Mouse (Mus musculus) neural tube, embryonic 12.5 days (tissue): ENCODE measurements around the gene Cbx5. TPM values are rescaled to one million over a fixed set of nuclear protein-coding genes. Genes with fewer than 3 reads are reported as not detected.
A peak's percentile ranks its signal among the peaks of the same experiment; 100 is the strongest.

ENCODE experiments used
- ATAC-seq: fragments of 200-750 bp; cut with Nextera tagmentation; 2 replicates; pipeline ENCODE4 v1.8.0; 2017; ENCODE audit warnings: low read depth, mild to moderate bottlenecking, moderate TSS enrichment, moderate library complexity; ENCODE audit not compliant: low FRiP score
- H3K27ac ChIP-seq: fragments of 300-500 bp; sonication (generic); 2 replicates; pipeline ENCODE4 v1.5.1; 2016
- H3K27me3 ChIP-seq: fragments of 300-500 bp; sonication (generic); replicated peaks from 2 replicates; pipeline ENCODE4 v1.6.1; 2016; ENCODE audit warnings: mild to moderate bottlenecking
- H3K36me3 ChIP-seq: fragments of 300-500 bp; sonication (generic); 2 replicates; pipeline ENCODE4 v1.6.1; 2016; ENCODE audit warnings: mild to moderate bottlenecking
- H3K4me1 ChIP-seq: fragments of 300-500 bp; sonication (generic); 2 replicates; pipeline ENCODE4 v1.6.1; 2016
- H3K4me2 ChIP-seq: fragments of 300-500 bp; sonication (generic); replicated peaks from 2 replicates; pipeline ENCODE4 v1.6.1; 2016; ENCODE audit warnings: mild to moderate bottlenecking
- H3K4me3 ChIP-seq: fragments of 300-500 bp; sonication (generic); 2 replicates; pipeline ENCODE4 v1.5.1; 2016
- H3K9ac ChIP-seq: fragments of 300-500 bp; sonication (generic); 2 replicates; pipeline ENCODE4 v1.6.1; 2016; ENCODE audit warnings: mild to moderate bottlenecking
- H3K9me3 ChIP-seq: fragments of 300-500 bp; sonication (generic); 2 replicates; pipeline ENCODE4 v1.6.1; 2016; ENCODE audit warnings: mild to moderate bottlenecking
- whole genome bisulfite sequencing: fragments of 180-500 bp; shearing (Covaris S2); methylation state at CpG from one replicate; pipeline ENCODE4 v1.1.7; 2016; 5-methylcytosine and 5-hydroxymethylcytosine counted together
- polyA plus RNA-seq: library from polyadenylated mRNA; unstranded; fragments of >200 nt; fragmentation: Nextera tagmentation; extraction: Ambion mirVana; gene quantifications from 2 replicates; pipeline ENCODE4 v1.2.1, GENCODE M21; 2016

Cbx5 gene
- polyA plus RNA-seq, 1 experiment from 2014 or later = 149 TPM

- Histone ChIP-seq H3K9ac (no peak overlapping the region), H3K4me1 (no peaks in the 10 kb centered on the region), H3K4me2 (no peak overlapping the region), H3K9me3 (no peaks in the 10 kb centered on the region), H3K27me3 (no peaks in the 10 kb centered on the region), H3K27ac (no peak overlapping the region), H3K36me3 (peaks cover 70% of the 10 kb centered on the region), H3K4me3 (no peak overlapping the region)
- no peak for ATAC-seq
- WGBS = 98% methylated on average over 1 of the region's 1 CpGs
Observed at GRCm38 (mm10) chr15:103196835-103197234, 42.8 kb downstream of the Cbx5 start.

GRCm38 (mm10) chr15:103193606-103194005 lies 46.0 kb downstream of the Cbx5 start:
- no peak overlapping the region for H3K4me2 ChIP-seq
- no peak overlapping the region for H3K27ac ChIP-seq
- WGBS = 91% methylated on average over 2 of the region's 2 CpGs
- H3K4me1 ChIP-seq = peaks cover 11% of the 10 kb centered on the region
- H3K9ac ChIP-seq = no peak overlapping the region
- H3K27me3 ChIP-seq = no peaks in the 10 kb centered on the region
- ATAC-seq = no peak
- peaks cover 58% of the 10 kb centered on the region for H3K36me3 ChIP-seq
- no peaks in the 10 kb centered on the region for H3K9me3 ChIP-seq
- no peak overlapping the region for H3K4me3 ChIP-seq

- no peak overlapping the region for H3K4me2 ChIP-seq
- no peak overlapping the region for H3K9ac ChIP-seq
- H3K36me3 ChIP-seq = peaks cover 32% of the 10 kb centered on the region
- no peak overlapping the region for H3K4me3 ChIP-seq
- H3K9me3 ChIP-seq = no peaks in the 10 kb centered on the region
- H3K4me1 ChIP-seq = peaks cover 11% of the 10 kb centered on the region
- WGBS = 61% methylated on average over 10 of the region's 10 CpGs
- no peaks in the 10 kb centered on the region for H3K27me3 ChIP-seq
- H3K27ac ChIP-seq = no peak overlapping the region
- no peak for ATAC-seq
Observed at GRCm38 (mm10) chr15:103190531-103191462, 48.8 kb downstream of the Cbx5 start.

GRCm38 (mm10) chr15:103190083-103190482 lies 49.5 kb downstream of the Cbx5 start:
- Histone ChIP-seq H3K4me2 (no peak overlapping the region), H3K36me3 (peaks cover 31% of the 10 kb centered on the region), H3K4me3 (no peak overlapping the region), H3K9me3 (no peaks in the 10 kb centered on the region), H3K9ac (no peak overlapping the region), H3K27me3 (no peaks in the 10 kb centered on the region), H3K27ac (no peak overlapping the region), H3K4me1 (peaks cover 11% of the 10 kb centered on the region)
- 63% methylated on average over 7 of the region's 7 CpGs for WGBS
- ATAC-seq = no peak

- Histone ChIP-seq H3K27me3 (no peaks in the 10 kb centered on the region), H3K4me3 (no peak overlapping the region), H3K4me1 (peaks cover 24% of the 10 kb centered on the region), H3K9ac (no peak overlapping the region), H3K36me3 (peaks cover 15% of the 10 kb centered on the region), H3K9me3 (no peaks in the 10 kb centered on the region), H3K27ac (no peak overlapping the region), H3K4me2 (no peak overlapping the region)
- no peak for ATAC-seq
- 62% methylated on average over 6 of the region's 6 CpGs for WGBS
Observed at GRCm38 (mm10) chr15:103187803-103188202, 51.8 kb downstream of the Cbx5 start.

- H3K4me2 ChIP-seq = no peak overlapping the region
- 48% methylated on average over 19 of the region's 19 CpGs for WGBS
- no peak overlapping the region for H3K9ac ChIP-seq
- no peak overlapping the region for H3K4me3 ChIP-seq
- no peaks in the 10 kb centered on the region for H3K27me3 ChIP-seq
- peaks cover 29% of the 10 kb centered on the region for H3K4me1 ChIP-seq
- H3K27ac ChIP-seq = no peak overlapping the region
- H3K36me3 ChIP-seq = no peaks in the 10 kb centered on the region
- H3K9me3 ChIP-seq = no peaks in the 10 kb centered on the region
- ATAC-seq = no peak
Observed at GRCm38 (mm10) chr15:103185462-103186198, 54.0 kb downstream of the Cbx5 start.

GRCm38 (mm10) chr15:103183651-103184610 lies 55.7 kb downstream of the Cbx5 start:
- WGBS = 11% methylated on average over 25 of the region's 25 CpGs
- ATAC-seq = peak; percentile 23; the same call in 1 of the 2 replicates
- Histone ChIP-seq H3K9ac (peak overlapping the region; percentile 35; the same call in 1 of the 2 replicates), H3K27ac (no peak overlapping the region), H3K4me1 (peaks cover 24% of the 10 kb centered on the region), H3K9me3 (no peaks in the 10 kb centered on the region), H3K36me3 (no peaks in the 10 kb centered on the region), H3K4me3 (peak overlapping the region; percentile 19), H3K4me2 (peak overlapping the region; percentile 61), H3K27me3 (no peaks in the 10 kb centered on the region)

GRCm38 (mm10) chr15:103183135-103183534 lies 56.5 kb downstream of the Cbx5 start:
- ATAC-seq = peak; percentile 48
- H3K9ac ChIP-seq = no peak overlapping the region
- peaks cover 32% of the 10 kb centered on the region for H3K4me1 ChIP-seq
- 0 out of 2 replicates have a peak, but pooled peaks cover 3% of the 10 kb centered on the region for H3K27me3 ChIP-seq
- WGBS = under 1% methylated on average over 21 of the region's 21 CpGs
- H3K4me2 ChIP-seq = peak overlapping the region; percentile 61
- no peaks in the 10 kb centered on the region for H3K9me3 ChIP-seq
- H3K27ac ChIP-seq = no peak overlapping the region
- H3K36me3 ChIP-seq = no peaks in the 10 kb centered on the region
- peak overlapping the region; percentile 24; the same call in 1 of the 2 replicates for H3K4me3 ChIP-seq

GRCm38 (mm10) chr15:103182166-103182790 lies 57.3 kb downstream of the Cbx5 start:
- H3K9ac ChIP-seq = 0 out of 2 replicates have a peak overlapping the region, but pooled peaks have one; percentile 9
- H3K4me2 ChIP-seq = peak overlapping the region; percentile 61
- H3K4me3 ChIP-seq = peak overlapping the region; percentile 24
- H3K27me3 ChIP-seq = 0 out of 2 replicates have a peak, but pooled peaks cover 3% of the 10 kb centered on the region
- H3K9me3 ChIP-seq = no peaks in the 10 kb centered on the region
- WGBS = under 1% methylated on average over 36 of the region's 48 CpGs
- H3K27ac ChIP-seq = no peak overlapping the region
- no peaks in the 10 kb centered on the region for H3K36me3 ChIP-seq
- peak; percentile 31; the same call in 1 of the 2 replicates for ATAC-seq
- H3K4me1 ChIP-seq = peaks cover 40% of the 10 kb centered on the region

- no peak for ATAC-seq
Observed at GRCm38 (mm10) chr15:103180406-103180805, 59.2 kb downstream of the Cbx5 start.

GRCm38 (mm10) chr15:103178767-103179166 lies 60.8 kb downstream of the Cbx5 start:
- H3K4me1 ChIP-seq = peaks cover 44% of the 10 kb centered on the region
- H3K4me3 ChIP-seq = no peak overlapping the region
- no peak for ATAC-seq
- no peaks in the 10 kb centered on the region for H3K9me3 ChIP-seq
- 77% methylated on average over 1 of the region's 1 CpGs for WGBS
- no peak overlapping the region for H3K27ac ChIP-seq
- no peak overlapping the region for H3K4me2 ChIP-seq
- H3K9ac ChIP-seq = no peak overlapping the region
- no peaks in the 10 kb centered on the region for H3K36me3 ChIP-seq
- H3K27me3 ChIP-seq = peaks cover 7% of the 10 kb centered on the region; the same call in 1 of the 2 replicates

More at GRCm38 (mm10) chr15:103180406-103180805, 59.2 kb downstream of the Cbx5 start:
- H3K4me3 ChIP-seq = no peak overlapping the region
- no peak overlapping the region for H3K27ac ChIP-seq
- H3K4me1 ChIP-seq = peaks cover 48% of the 10 kb centered on the region
- peaks cover 3% of the 10 kb centered on the region; the same call in 1 of the 2 replicates for H3K27me3 ChIP-seq
- no peaks in the 10 kb centered on the region for H3K36me3 ChIP-seq
- H3K9ac ChIP-seq = no peak overlapping the region
- H3K4me2 ChIP-seq = no peak overlapping the region
- H3K9me3 ChIP-seq = no peaks in the 10 kb centered on the region
